Mouse (Mus musculus): ENCODE results near the gene Prkcd.

Gene Prkcd

DNA sequence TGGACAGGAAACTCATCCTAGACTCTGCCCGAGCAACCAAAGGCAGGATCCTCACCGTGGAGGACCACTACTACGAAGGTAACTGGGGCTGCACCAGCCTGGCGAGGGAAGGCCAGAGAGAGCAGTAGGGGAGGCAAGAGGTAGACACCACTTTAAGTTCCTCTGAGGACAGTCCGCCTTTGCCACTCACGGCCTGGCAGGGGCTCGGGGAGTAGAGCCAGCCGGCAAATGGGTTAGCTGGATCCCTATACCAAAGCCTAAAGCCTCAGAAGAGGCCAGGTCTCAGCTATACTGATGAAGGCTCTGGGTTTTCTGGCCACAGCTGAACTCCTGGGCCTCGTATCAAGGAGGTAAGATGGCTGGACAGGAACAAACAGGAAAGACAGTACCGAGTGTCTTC lies 53.8 kb downstream of the Prkcd start:
- DNase-seq = no peak

DNA sequence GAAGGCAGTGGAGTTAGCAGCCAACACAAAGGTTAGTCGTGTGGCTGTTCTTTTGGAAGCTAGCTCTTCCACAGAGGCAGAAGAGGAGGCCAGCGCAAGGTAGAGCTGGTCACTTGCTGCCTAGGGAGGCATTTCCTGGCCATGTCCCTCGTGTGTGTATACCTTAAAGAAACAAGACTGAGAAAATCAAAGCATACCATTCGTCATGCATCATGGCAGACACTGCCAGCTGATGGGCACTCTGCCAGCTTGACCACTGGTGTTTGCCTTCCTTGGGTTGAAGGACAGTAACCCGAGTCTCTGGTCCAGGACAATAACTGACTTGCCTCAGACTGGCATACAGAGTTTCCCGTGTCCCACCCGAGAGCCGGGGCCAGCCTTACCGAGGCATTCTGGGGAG lies 55.7 kb downstream of the Prkcd start:
- DNase-seq = peak; percentile 71 to 80

DNA sequence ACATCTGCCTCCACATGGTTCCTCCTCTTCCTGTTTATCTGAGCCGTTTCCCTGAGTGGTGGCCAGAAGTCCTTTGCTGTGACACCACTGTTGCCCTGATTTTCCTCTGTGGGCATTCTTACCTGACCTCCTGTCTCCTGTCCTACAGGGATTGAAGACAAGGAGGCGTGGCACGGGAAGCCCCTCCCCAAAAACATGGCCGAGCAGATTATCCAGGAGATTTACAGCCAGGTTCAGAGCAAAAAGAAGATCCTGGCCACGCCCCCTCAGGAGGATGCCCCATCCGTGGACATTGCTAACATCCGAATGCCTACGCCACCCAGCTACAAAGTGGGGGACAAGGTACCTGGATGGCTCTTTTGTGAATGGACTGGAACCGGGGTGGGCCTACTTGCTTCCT lies 58.0 kb downstream of the Prkcd start:
- no peak for DNase-seq

DNA sequence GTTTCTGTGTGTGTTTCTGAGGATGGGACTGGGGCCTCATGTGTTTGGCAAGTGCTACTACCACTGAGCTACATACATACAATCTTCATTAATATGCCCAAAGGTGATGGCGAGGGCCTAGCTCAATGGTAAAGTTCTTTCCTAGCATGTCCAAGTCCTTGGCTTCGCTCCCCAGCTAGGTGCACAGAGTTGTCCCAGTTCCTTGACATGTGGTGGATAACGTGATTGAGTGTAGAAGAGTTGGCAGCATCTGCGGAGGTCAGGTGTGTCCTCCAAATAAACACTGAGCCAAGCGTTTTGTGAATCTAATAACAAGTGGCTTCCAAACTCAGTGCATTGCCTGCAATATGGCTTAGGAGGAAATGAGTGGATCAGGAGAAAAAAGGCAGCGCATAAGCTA lies 59.7 kb downstream of the Prkcd start:
- DNase-seq = no peak

DNA sequence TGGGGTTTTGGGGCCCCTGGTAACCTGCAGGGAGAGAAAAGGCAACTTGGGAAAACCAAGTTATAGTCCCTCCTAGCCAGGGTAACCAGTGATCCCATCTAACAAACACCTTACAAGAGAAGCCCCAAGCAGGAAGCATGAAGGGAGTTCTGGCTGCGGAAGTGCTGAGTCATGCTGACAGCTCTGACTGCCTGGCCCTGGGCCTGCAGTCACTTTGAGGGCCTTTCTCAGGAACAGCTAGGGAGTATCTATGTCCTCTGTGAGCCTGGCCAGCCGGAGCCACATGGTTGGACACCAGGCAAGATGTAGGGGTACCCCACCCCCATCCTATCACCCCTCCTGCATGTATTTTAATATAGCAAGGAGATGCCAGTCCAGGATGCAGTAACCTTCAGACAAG lies 61.6 kb downstream of the Prkcd start:
- DNase-seq = peak; percentile 52 to 66

DNA sequence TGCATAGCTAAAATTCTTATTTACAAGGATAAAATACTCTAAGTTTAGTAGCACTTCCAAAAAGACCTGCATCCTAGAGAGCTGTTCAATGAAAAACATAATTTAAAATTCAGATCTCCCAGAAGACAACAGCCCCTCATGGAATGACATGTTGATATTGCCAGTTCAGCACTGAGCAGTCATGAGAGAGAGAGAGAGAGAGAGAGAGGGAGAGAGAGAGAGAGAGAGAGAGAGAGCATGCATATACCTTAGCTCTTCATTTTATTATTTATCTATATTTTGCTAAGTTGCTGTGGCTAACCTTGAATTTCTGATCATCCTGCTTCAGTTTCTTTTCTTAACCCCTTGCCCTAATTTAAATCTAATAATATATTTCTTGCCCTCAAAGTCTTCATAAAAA lies 63.7 kb downstream of the Prkcd start:
- no peak for DNase-seq

DNA sequence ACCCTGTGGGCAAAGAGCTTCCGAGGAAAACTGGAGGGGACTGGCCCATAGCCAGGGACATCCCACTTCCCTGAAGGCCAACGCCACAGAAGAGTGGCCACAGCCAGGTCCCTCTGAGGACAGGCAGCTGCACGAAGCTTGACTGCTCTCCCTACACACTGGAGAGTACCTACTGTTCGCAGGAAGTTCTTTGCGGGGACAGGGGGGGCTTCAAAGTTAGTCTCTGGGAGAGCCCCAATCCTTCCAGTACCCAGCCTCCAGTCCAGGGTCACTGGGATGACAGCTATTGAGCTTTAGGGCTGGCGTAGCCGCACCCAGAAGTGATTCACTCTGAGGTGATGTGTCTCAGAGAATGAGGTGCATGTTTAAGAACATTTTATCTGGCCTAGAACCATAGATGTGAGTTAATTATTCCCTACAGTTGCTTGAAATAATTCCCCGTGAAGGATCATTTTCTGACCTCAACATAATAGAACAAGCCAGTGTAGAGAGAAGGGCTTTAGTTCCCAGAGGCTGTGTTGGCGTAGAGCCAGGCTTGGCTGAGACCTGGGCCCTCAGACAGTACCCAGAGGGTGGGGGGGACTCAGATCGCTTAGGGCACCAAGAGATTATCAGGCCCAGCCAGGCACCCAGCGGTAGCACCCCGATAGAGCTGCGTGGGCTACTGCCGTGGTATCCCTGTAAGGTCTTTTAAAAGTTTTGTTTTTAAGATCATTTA lies 64.4 kb downstream of the Prkcd start:
- peak; percentile 75 to 80 for DNase-seq

DNA sequence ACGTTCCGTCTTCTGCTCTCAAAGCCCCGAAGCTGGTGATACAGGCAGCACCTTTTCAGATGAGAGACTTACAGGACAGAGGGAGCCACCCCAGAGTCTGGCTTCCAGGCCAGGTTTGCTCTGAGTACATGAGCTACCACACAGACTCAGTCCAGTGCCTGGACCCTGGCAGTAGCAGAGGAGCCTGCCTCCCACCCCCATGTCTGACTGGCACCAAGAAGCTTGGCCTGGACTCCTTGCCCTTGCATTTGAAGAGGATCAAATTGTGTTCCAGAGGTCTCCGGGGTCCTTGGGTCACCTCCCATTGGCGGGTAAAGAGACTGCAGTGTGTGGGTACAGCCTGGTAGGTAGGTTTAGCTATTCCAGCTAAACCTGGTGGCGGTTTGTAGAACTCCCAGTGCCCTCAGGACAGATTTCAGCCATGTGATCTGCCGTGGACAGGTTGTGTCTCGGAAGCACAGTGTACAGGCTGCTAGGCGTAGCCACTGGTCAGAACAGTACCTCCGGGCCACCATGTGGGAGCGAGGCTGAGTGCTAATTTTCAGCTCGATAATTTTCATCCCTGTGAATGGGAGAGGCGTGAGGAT lies 65.1 kb downstream of the Prkcd start:
- DNase-seq = no peak

DNA sequence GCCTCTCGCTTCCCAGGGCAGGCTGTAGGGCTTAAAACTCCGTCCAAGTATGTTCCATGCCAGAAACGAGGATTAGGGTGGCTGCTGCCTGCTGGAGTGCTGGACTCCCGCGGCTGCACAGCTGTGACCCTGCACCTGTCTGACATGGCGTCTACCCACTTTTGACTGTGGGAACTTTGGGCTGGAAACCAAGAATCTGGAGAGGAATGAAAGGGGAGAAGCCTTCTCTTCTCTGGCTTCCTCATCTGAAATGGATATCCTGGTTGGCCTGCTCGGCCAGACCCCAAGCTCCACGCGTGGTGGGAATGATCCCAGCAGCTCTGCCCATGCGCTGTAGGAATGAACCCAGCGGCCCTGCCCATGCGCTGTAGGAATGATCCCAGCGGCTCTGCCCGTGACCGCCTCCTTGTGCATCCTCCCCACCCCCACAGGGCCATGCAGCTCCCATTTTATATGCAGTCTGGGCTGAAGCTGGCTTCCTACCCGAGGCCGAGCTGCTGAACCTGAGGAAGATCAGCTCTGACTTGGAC lies 66.6 kb downstream of the Prkcd start:
- peak; percentile 52 to 74 for DNase-seq

DNA sequence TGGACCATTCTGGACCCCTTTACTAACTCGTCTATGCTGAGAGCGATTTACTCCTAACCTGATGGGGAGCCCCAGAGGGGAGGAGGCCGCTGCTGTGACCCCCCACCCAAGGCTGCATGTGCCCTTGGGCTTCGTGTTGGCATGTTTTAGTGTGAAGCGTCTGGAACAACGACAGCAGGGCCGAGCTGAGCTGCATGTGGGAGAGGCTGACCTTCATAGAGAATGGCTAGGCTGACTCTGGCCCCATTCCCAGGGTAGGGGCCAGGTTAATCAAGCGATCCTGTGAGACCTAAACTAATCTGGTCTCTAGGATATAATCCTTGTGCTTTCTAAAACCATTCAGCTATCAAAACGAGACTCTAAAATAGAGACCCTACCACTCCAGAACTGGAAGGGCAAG lies 68.3 kb downstream of the Prkcd start:
- no peak for DNase-seq

DNA sequence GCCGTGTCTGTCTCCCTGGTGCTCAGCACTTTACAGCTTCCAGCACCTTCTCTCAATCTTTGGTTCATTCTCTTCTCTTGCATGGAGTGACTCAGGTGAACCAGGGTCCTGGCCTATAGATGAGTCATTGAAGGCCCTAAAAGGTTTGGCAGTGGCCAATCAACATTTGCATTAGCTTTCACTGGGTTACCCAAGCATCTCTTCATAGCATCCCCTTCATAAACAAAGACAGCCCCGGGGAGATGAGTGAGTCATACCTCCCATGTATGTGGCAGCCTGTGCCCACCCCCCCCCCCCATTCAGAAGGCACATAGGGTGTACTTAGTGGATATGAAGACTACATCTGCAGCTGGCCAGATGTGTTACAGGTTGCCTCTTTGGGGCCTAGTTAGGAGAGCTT lies 69.4 kb downstream of the Prkcd start:
- DNase-seq = no peak

DNA sequence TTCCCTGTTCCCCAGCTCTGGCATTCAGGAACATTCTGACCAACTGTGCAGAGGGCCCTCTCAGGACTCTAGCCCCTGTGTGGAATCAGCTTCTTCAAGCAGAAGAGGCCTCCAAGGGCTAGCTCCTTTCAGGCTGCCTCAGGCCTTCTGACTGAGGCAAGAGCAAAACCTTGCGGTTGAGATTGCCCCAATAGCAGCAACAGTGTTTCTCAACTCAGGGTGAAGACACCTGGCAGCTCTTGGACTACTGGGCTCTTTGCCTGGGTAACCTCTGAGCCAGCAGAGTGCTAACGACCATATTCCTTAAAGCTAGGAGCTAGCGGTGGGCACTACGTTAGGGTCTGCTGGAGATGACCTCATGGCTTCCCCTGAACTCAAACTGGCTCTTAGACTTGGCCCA lies 72.8 kb downstream of the Prkcd start:
- no peak for DNase-seq

DNA sequence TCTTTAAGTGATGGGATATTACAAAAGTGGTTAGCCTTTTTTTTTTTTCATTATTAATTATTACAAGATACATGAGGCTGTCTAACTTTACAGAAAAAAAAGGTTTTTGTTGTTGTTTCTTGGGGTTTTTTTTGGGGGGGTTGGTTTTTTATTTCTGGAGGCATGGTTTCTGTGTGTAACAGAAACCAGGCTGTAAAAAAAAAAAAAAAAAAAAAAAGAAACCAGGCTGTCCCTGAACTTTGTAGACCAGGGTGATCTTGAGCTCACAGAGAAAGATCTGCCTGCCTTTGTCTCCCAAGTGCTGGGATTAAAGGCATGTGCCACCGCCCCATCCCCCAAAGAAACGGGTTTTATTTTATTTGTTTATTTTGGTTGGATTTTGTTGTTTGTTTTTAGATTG lies 74.0 kb downstream of the Prkcd start:
- DNase-seq = no peak

DNA sequence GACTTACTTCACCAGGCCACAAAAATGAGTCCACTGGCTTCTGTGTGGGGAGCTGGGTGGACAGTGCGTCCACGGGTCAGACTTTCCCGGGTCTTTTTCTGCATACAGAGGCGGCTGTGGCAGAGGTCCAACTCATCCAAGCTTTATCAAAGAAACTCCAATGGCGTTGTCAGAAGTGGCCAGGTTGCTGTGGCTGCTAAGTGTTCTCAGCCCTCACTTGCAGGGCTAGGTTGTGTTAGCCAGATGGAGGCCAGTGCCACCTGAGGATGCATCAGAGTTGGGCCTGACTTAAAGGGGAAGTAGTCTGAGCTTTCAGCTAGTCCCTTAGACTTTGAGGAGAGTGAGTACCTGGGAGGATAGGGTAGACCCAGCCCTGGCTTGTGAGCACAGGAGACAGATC lies 74.5 kb downstream of the Prkcd start:
- DNase-seq = no peak

DNA sequence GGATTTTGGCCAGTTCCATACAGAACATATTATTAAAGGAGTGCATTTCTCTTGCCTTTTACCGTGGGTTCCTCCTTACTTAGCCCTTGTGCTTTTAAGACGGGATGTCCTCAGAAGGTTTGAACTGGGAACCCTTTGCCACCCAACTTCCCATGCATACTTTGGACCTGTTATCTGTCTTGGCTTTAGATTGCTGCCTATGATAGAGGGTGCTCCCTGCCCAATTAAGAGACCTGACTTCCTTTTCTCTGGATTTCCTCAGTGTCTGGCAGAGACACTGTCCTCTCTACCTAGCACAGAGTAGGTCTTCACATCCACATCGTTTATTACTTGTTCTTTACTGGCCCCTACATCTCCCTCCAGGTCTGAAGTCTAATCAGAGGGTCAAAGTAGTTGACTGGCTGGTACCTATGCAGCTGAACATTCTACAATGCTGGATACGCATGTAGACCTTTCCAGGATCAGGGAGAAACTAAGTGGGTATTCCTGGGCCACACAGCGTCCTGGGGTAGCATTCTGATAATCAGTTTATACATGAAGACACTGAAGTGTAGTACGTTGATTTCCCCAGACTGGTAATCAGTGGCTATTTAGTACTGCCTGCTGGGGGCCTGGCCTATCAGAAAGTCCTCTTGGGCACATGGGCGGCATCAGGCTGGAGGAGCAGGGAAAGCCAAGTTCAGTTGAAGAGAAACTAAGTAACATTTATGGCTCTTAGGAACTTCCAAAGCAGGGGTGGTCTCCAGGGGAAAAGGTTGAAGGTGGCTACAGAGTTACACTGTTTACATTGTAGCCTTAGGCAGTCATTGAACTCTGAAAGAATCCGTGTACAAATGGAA lies 75.6 kb downstream of the Prkcd start:
- DNase-seq = no peak

DNA sequence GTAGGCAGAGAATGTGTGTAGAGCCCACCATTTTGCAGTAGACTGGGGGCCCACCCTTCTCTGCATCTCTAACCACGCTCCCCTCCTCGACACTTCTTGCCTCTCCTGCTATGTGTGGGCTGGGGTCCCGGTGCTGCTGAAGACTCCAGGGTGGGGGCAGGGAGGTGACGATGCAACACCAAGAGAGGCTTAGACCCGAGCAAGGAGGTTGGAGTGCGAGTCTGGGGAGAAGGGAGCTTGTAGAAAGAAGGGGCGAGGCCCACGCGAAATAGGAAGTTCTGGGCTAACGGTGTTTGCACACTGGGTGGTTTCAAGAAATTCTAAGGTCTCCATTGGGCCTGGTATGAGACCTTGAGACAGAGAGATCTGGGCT lies 76.2 kb downstream of the Prkcd start:
- DNase-seq = peak in 1 of 2 experiments; percentile 38

DNA sequence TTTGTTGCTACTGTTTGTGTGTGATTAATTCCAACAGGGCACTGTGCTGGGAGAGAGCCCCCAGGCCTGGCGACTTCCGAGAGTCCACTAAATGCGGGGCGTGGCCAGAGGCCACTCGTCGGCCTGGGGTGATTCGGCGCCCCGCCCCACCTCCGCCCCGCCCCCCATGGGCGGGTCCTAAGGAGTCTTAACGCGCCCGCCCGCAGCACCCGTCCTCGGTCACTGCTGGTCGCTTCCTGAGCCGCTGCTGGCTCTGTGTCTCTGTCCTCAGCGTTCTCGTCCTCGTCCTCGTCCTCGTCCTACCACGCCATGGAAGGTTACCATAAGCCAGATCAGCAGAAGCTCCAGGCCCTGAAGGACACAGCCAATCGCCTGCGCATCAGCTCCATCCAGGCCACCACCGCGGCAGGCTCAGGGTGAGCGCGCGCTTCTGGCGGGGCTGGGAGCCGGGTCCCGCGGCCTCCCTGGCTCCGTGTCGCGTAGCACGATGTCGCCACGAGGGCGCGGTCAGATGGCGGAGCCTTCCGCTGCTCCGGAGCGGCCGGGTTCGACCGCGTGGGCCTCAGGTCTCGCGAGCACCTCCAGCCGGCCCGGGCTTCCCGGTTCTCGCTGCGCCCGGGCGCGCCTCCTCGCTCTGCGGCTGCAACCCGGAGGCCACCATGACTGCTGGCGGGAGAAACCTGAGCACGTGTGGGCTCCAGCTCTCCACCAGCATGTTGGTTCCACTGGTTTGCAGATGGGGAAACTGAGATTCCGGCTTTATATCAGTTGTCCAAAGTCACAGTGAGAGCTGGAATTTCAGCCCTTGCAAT lies 76.8 kb downstream of the Prkcd start:
- peak; percentile 98 to 99 for DNase-seq

DNA sequence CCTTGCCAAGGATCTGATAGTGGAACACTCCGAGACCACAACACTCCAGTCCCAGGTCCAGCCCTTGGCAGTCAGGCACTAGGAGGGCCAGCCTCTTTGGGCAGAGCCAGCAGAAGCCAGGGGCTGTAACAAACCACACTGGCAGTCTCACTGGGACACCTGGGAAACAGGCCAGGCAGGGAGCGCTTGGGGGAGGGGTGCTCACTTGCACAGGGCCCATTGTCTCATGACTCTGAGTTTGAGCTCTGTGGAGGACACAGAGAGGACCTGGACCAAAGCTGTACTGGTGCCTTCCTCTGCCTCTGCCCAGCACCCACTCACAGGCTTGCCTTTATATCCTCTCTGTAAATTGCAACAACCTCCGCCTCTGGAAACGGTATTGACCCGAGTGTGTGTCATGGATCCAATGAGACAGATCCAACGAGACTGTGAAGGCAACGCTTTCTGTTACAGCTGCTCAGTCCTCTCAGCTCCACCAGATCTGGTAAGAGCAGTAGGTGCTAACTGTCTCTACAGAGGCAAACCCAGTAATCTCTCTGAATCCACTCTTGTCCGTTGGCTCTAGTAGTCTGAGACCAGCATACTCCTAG lies 77.8 kb downstream of the Prkcd start, which contains the start of gene Tkt:
Gene Tkt (plus strand): TSS at position 229 of the 590 bp plus-strand sequence.
- DNase-seq = peak; percentile 70 to 80

Measured in kidney, postnatal 4 days (tissue).